Mouse (Mus musculus) CD4-positive, CD25-positive, alpha-beta regulatory T cell, adult 9 weeks (primary cell): ENCODE measurements around the gene Mt1. TPM values are rescaled to one million over a fixed set of nuclear protein-coding genes. Genes with fewer than 3 reads are reported as not detected.

Source experiments
- polyA plus RNA-seq: library from polyadenylated mRNA; unstranded; fragments of 100-300 nt; shearing (Covaris generic); gene quantifications from one replicate; pipeline ENCODE4 v1.2.1, GENCODE M21; 2017

Mt1 gene
- polyA plus RNA-seq: 3.2 TPM

DNA sequence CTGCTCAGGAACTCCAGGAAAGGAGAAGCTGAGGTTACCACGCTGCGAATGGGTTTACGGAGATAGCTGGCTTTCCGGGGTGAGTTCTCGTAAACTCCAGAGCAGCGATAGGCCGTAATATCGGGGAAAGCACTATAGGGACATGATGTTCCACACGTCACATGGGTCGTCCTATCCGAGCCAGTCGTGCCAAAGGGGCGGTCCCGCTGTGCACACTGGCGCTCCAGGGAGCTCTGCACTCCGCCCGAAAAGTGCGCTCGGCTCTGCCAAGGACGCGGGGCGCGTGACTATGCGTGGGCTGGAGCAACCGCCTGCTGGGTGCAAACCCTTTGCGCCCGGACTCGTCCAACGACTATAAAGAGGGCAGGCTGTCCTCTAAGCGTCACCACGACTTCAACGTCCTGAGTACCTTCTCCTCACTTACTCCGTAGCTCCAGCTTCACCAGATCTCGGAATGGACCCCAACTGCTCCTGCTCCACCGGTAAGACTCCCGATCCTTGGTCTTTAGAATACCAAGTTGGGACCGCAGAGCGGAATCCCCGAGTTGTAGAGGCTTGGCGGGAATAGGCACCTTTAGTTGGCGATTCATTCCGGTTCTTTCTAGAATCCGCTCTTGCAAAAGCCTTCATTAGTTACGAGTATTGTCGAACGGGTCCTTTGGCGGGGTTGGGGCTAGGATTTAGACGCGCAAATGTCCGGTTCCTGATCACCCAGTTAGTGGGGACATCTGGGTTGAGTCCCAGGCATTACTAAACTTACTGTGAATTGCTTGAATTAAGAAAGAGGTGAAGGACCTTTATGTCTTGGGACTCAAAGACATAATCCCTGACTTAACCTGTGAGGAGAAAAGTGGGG, at the start of gene Mt1:
Gene Mt1 (plus strand): TSS at position 226 of the 856 bp plus-strand sequence.

DNA sequence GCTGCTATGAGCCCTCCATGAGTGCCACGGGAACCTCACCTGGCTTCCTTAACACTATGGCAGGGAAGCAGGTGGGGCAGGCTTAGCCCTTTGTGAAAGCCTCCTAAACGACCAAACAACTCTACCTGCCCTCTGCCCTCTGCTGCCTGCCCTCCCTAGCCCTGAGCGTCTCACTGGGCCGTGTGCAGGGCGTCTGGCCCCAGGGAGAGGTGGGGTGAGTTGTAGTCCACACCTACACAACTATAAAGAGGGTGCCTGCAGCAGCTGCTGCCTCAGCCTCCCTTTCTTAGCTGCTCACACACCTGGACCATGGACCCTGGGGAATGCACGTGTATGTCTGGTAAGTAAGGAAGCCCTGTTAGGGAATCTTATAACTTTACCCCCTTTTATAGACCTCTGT, 41.9 kb upstream of the Mt1 start, which contains the start of gene Mt4:
Gene Mt4 (plus strand): TSS at position 265 of the 400 bp plus-strand sequence.

DNA sequence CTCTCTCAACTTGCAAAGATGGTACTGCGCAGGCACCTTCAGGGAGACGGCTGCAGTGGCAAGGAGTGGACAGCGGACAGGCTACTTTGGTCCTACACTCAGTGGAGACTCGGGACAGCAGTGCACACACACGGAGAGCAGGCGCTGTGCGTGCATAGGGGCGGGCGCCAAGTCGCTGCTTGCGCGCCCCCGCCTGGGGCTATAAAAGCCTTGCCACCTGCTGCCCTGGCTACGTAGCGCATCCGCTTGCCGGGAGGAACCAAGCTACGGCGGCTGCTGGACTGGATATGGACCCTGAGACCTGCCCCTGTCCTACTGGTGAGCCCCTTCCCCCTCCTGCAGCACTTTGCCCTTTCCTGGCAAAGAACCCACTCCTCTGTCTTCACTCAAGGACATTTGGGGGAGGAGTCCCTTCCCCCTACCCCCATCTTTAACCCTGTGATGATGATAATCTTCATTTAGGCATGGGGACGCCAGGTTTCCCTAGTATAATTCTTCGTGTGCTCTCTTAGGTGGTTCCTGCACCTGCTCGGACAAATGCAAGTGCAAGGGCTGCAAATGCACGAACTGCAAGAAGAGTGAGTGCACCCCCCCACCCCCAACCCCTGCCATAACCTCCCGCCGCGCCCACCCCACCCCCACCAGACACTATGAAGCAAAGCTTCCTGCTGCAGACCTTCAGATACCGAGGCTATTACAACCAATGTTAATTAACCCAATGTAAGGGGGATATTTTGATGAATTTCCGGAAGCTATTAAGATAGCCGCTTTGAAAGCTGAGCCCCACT, 26.2 kb upstream of the Mt1 start, which contains the start of gene Mt3:
Gene Mt3 (plus strand): TSS at position 95 of the 788 bp plus-strand sequence.

DNA sequence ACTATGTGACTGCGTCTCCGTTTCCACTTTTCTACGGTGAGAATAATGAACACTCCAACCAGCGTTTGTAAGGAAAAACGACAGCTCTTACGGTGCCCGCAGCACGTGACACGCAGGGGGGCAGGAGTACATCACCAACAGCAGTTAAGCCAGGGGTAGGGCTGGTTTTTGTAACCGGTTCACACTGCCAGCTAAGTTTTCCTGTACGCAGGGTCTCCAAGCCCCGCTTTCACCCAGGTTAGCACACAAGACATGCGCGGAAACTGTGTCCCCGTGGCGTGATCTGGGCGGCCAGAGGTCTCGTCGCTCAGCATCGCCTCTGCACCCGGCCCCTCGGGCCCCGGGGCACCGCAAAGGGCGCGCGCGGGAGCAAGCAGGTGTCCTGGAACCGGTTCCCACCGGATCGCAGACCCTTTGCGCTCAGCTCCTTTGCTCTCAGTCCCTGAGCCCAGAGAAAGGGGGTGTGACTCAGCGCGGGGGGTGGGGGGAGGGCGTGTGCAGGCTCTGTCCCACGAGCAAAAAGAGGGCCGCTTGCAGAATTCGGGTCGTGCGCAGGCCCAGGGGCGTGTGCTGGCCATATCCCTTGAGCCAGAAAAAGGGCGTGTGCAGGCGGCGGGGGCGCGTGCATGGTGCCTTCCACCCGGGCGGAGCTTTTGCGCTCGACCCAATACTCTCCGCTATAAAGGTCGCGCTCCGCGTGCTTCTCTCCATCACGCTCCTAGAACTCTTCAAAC, 6.6 kb upstream of the Mt1 start, which contains the start of gene Mt2:
Gene Mt2 (plus strand): TSS at position 590 of the 734 bp plus-strand sequence.

DNA sequence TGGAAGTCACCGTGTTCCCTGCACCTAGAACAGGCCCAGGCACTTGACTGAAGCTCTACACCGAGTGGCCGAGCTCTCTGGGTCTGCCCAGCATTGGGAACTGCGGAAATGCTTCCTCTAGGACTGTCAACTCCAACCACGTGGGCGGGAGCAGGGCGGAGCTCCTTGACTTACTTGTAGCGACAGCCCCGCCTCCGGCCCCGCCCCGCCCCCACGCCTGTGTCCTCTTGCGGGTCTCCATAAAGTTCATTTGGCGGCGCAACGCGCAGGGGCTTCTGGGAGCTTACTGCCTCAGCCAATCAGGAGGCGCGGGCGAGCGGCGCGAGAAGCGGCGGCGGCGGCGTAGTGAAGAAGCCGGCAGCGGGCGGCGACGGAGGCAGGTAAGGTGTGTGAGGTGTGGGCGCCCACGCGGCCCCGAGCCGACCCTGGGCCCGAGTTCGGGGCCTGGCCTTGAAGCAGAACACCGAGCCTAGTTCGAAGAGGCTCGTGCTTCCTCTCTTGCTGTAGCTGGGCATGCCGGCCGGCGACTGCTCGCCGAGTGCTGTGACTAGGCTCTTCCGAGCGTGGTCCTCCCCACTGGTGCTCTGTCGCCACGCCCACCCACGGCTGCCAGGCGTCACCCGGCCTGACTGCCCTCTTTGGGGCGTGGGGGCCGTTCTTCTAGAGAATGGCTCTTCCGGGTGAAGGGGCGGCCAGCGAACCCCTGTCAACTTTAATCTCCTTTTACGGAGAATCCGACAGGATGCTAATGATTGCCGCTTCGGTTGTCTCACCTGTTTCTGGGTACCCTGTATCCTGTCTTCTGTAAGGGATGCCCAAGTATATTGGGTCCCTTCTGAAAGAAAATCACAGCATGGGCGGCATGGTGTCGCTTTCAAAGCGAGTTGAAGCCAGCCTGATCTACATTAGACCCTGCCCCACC, 35.6 kb downstream of the Mt1 start, which contains the start of gene Nup93:
Gene Nup93 (plus strand): TSS at position 313 of the 922 bp plus-strand sequence.

Other genes starting within 250 kb of the Mt1 start
- gene Amfr, start 166.2 kb upstream of the Mt1 start, polyA plus RNA-seq: 13.7 TPM
- gene Nudt21, start 142.1 kb upstream of the Mt1 start, polyA plus RNA-seq: 116 TPM
- gene Ogfod1, start 141.9 kb upstream of the Mt1 start, polyA plus RNA-seq: 20.7 TPM
- 12.2 TPM for gene Bbs2, start 80.2 kb upstream of the Mt1 start, polyA plus RNA-seq
- gene Mt4, start 41.9 kb upstream of the Mt1 start, polyA plus RNA-seq: not detected
- gene Mt3, start 26.5 kb upstream of the Mt1 start, polyA plus RNA-seq: not detected
- gene Mt2, start 6.4 kb upstream of the Mt1 start, polyA plus RNA-seq: not detected
- gene Nup93, start 35.5 kb downstream of the Mt1 start, polyA plus RNA-seq: 51.7 TPM
- 0.38 TPM for gene Slc12a3, start 150.1 kb downstream of the Mt1 start, polyA plus RNA-seq
- gene Herpud1, start 207.4 kb downstream of the Mt1 start, polyA plus RNA-seq: 155 TPM